Mouse (Mus musculus): ENCODE data around the gene Thrsp. TPM values are rescaled to one million over a fixed set of nuclear protein-coding genes. Genes with fewer than 3 reads are reported as not detected.

The Thrsp gene
- total RNA-seq, 1 experiment from 2014 or later, result 655 TPM

- peak; percentile 83 for DNase-seq
These were observed 1.2 kb upstream of the Thrsp start for GRCm38 (mm10) chr7:97418717-97419116.

- DNase-seq, result no peak
These were observed 1.1 kb downstream of the Thrsp start for GRCm38 (mm10) chr7:97416473-97416872.

GRCm38 (mm10) chr7:97414915-97415687, 2.4 kb downstream of the Thrsp start:
- peak; percentile 38 for DNase-seq

- DNase-seq, result peak; percentile 75
These were observed 3.1 kb downstream of the Thrsp start for GRCm38 (mm10) chr7:97414426-97414825.

- DNase-seq, result no peak
These were observed 3.5 kb downstream of the Thrsp start for GRCm38 (mm10) chr7:97413981-97414380.

- no peak for DNase-seq
These were observed 6.0 kb downstream of the Thrsp start for GRCm38 (mm10) chr7:97411575-97411974.

- no peak for DNase-seq
These were observed 6.4 kb downstream of the Thrsp start for GRCm38 (mm10) chr7:97411106-97411505.

GRCm38 (mm10) chr7:97407145-97407544, 10.4 kb downstream of the Thrsp start:
- DNase-seq, result no peak

GRCm38 (mm10) chr7:97399960-97400715, 17.4 kb downstream of the Thrsp start, which contains the start of gene Ndufc2:
Gene Ndufc2, plus strand, starts transcription at chr7:97400003.
- peak; percentile 90 for DNase-seq

GRCm38 (mm10) chr7:97398943-97399342, 18.6 kb downstream of the Thrsp start:
- no peak for DNase-seq

GRCm38 (mm10) chr7:97394375-97394774, 23.2 kb downstream of the Thrsp start:
- DNase-seq, result no peak

- DNase-seq, result no peak
These were observed 25.5 kb downstream of the Thrsp start for GRCm38 (mm10) chr7:97392079-97392445.

GRCm38 (mm10) chr7:97391293-97392078, 26.0 kb downstream of the Thrsp start:
- peak; percentile 41 for DNase-seq

GRCm38 (mm10) chr7:97388541-97388940, 29.0 kb downstream of the Thrsp start:
- no peak for DNase-seq

GRCm38 (mm10) chr7:97387561-97388147, 29.9 kb downstream of the Thrsp start:
- no peak for DNase-seq

- DNase-seq, result no peak
These were observed 30.6 kb downstream of the Thrsp start for GRCm38 (mm10) chr7:97386806-97387370.

GRCm38 (mm10) chr7:97386106-97386805, 31.3 kb downstream of the Thrsp start:
- DNase-seq, result no peak

GRCm38 (mm10) chr7:97383496-97384132, 33.9 kb downstream of the Thrsp start:
- DNase-seq, result no peak

GRCm38 (mm10) chr7:97382661-97383060, 34.9 kb downstream of the Thrsp start:
- DNase-seq, result no peak

GRCm38 (mm10) chr7:97380500-97381123, 36.9 kb downstream of the Thrsp start:
- no peak for DNase-seq
